Mouse (Mus musculus): ENCODE results near the gene St5.

DNA sequence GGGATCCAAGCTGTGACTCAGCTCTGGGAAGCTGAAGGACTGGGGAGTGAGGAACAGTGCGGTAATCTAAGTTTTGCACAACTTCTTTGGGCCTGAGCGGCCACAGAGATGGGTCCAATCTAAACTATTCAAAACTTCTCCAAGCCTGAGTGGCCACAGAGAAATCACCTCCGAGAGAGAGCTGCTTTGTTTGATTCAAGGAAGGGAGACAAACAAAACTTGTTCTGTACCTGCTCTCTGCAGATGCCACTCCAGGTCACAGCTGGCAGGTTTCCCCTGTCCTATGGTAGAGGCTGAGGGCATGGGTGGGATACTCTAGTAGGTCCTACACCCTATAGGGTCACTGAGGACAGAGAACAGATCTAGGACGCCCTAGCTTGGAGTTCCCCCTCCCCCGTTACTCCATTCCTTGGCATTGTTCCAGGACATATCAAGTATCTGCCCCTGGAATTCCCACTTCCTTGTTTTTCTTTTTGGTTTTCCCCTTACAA is 89.8 kb downstream of the St5 start:
- TF ChIP-seq HCFC1 (IDR thresholded peaks at IDR 0.05; ENCODE audit: borderline replicate concordance, insufficient read depth, low read length) (no peak), MAFK (IDR thresholded peaks at IDR 0.05; ENCODE audit: insufficient read depth, low read depth, low read length) (no peak)
